Mouse (Mus musculus) small intestine, adult 2 months (tissue): ENCODE measurements around the gene Tmem218.

Experiments used
- CTCF ChIP-seq: fragments of 200-500 bp; IDR thresholded peaks from 2 replicates; pipeline ENCODE4 v1.5.1; 2012; ENCODE audit warnings: low read depth, mild to moderate bottlenecking, control low read depth, inconsistent platforms, low read length, moderate library complexity, mixed read lengths; ENCODE audit not compliant: insufficient replicate concordance, insufficient read length; ENCODE audit errors: extremely low read depth
- POLR2A ChIP-seq: fragments of 200-500 bp; IDR thresholded peaks from 2 replicates; pipeline ENCODE4 v1.6.1; 2012; ENCODE audit warnings: low read depth, mild to moderate bottlenecking, control low read depth, inconsistent platforms, low read length, moderate library complexity

- no peak for TF ChIP-seq CTCF
- no peak for TF ChIP-seq POLR2A
Measured at GRCm38 (mm10) chr9:37187407-37187806, 20.6 kb upstream of the Tmem218 start.
